Mouse (Mus musculus): ENCODE data around the gene Dctn2.

DNA sequence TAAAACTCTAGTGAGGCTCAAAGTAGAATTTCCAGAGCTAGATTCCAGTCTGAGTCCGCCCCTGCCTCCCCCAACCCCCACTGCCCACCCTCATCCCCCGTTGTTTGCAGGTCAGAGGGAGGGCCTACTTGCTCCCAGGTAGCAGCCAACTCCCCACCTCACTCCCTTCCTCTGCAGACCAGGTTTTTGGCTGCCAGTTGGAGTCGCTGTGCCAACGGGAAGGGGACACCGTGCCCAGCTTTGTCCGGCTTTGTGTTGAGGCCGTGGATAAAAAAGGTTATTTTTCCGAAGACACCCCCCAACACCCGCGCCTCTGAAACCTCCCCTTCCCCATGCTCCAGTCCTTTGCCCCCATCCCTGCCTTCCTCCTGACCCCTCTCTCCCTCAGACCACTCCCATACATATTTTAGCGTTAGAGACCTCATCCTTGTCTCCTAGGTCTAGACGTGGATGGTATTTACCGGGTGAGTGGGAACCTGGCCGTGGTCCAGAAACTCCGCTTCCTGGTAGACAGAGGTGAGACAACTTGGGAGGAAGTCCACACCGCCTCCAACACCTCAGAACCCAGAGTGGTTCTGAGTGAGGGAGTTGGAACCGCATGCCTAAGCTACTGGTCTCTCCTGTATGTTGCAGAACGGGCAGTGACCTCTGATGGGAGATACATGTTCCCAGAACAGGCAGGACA lies 61.4 kb downstream of the Dctn2 start:
- TF ChIP-seq CTCF (IDR thresholded peaks at IDR 0.05; ENCODE audit: control insufficient read depth, insufficient read depth, insufficient read length) (no peak), CEBPB (IDR thresholded peaks at IDR 0.05; ENCODE audit: low read depth) (no peak), MAX (IDR thresholded peaks at IDR 0.05) (no peak)
